Mouse (Mus musculus) cerebellum, adult 2 months (tissue): ENCODE results near the gene Lce1d. TPM values are rescaled to one million over a fixed set of nuclear protein-coding genes. Genes with fewer than 3 reads are reported as not detected.
"Not testable (repeated sequence)": the region's sequence is repeated elsewhere in the genome, so short reads cannot be mapped to it uniquely, and the experiment has no call there.

Experiments
- DNase-seq, 2 experiments: peaks; one replicate each; pipeline ENCODE4 v3.0.0; 2021
- H3K27ac ChIP-seq: fragments of 200-500 bp; 2 replicates; pipeline ENCODE4 v1.5.1; 2012; ENCODE audit warnings: low read length, control low read depth, inconsistent platforms; ENCODE audit not compliant: insufficient read depth
- H3K27me3 ChIP-seq: fragments of 200-500 bp; 2 replicates; pipeline ENCODE4 v1.6.1; 2012; ENCODE audit warnings: inconsistent platforms, mild to moderate bottlenecking, low read length, moderate library complexity; ENCODE audit not compliant: control insufficient read depth, insufficient read depth
- H3K4me1 ChIP-seq: fragments of 200-500 bp; 2 replicates; pipeline ENCODE4 v1.6.1; 2011; ENCODE audit warnings: low read length; ENCODE audit not compliant: control insufficient read depth, insufficient read depth
- H3K4me3 ChIP-seq: fragments of 200-500 bp; replicated peaks from 2 replicates; pipeline ENCODE3; 2011; ENCODE audit warnings: mild to moderate bottlenecking, low read depth, low read length, control low read depth; ENCODE audit not compliant: insufficient read depth
- CTCF ChIP-seq: fragments of 200-500 bp; IDR thresholded peaks from 2 replicates; pipeline ENCODE4 v1.5.1; 2011; ENCODE audit warnings: low read depth, mild to moderate bottlenecking, control low read depth, low read length, moderate library complexity, borderline replicate concordance; ENCODE audit not compliant: insufficient read depth
- POLR2A ChIP-seq: fragments of 200-500 bp; IDR thresholded peaks from 2 replicates; pipeline ENCODE4 v1.6.1; 2011; ENCODE audit warnings: low read length, control low read depth, borderline replicate concordance; ENCODE audit not compliant: insufficient read depth
- WGBS: fragments of 180-500 bp; shearing (Covaris S2); methylation state at CpG from one replicate; pipeline ENCODE4 v1.1.7; 2018; 5-methylcytosine and 5-hydroxymethylcytosine counted together
- polyA plus RNA-seq: library from polyadenylated mRNA; depleted of rRNA; stranded (reverse); fragments of >200 nt; gene quantifications from 2 replicates; pipeline ENCODE4 v1.2.3, GENCODE M21; 2012; rRNA removed

Lce1d gene
- not detected in 2 replicates for polyA plus RNA-seq

GRCm38 (mm10) chr3:92687110-92687509 is at the start of gene Lce1d:
Lce1d (minus strand) TSS chr3:92687210.
- TF ChIP-seq CTCF (no peak), POLR2A (no peak)

GRCm38 (mm10) chr3:92722631-92723030 is 35.6 kb upstream of the Lce1d start:
- WGBS, result 89% methylated on average over 5 of the region's 5 CpGs
- Histone ChIP-seq H3K4me3 (no peak overlapping the region), H3K27ac (no peak overlapping the region), H3K4me1 (no peaks in the 10 kb centered on the region), H3K27me3 (no peaks in the 10 kb centered on the region)
- TF ChIP-seq POLR2A (no peak), CTCF (no peak)
- no peak for DNase-seq

More at GRCm38 (mm10) chr3:92687110-92687509, at the start of gene Lce1d:
- no peaks in the 10 kb centered on the region for H3K27me3 ChIP-seq
- DNase-seq, result no peak
- no peak within 1 kb of the TSS for H3K27ac ChIP-seq
- no peaks in the 10 kb centered on the region for H3K4me1 ChIP-seq
- H3K4me3 ChIP-seq, result no peak within 1 kb of the TSS
- 73% methylated on average over 2 of the region's 2 CpGs for WGBS

- Histone ChIP-seq H3K27ac (no peak within 1 kb of the TSS), H3K4me1 (no peaks in the 10 kb centered on the region), H3K4me3 (no peak within 1 kb of the TSS), H3K27me3 (no peaks in the 10 kb centered on the region)
- TF ChIP-seq POLR2A (no peak), CTCF (no peak)
- WGBS, result 69% methylated on average over 3 of the region's 3 CpGs
- DNase-seq, result no peak
Observed at GRCm38 (mm10) chr3:92720250-92720649, 33.2 kb upstream of the Lce1d start, which contains the start of gene Lce1f. Lce1f (minus strand) TSS chr3:92720350.

GRCm38 (mm10) chr3:92715122-92715521 is 28.1 kb upstream of the Lce1d start:
- Histone ChIP-seq H3K4me1 (no peaks in the 10 kb centered on the region), H3K27ac (no peak overlapping the region), H3K27me3 (no peaks in the 10 kb centered on the region), H3K4me3 (no peak overlapping the region)
- TF ChIP-seq POLR2A (no peak), CTCF (no peak)
- DNase-seq, result no peak

- Histone ChIP-seq H3K4me1 (no peaks in the 10 kb centered on the region), H3K27ac (no peak within 1 kb of the TSS), H3K4me3 (no peak within 1 kb of the TSS), H3K27me3 (no peaks in the 10 kb centered on the region)
- no peak for TF ChIP-seq CTCF
- no peak for TF ChIP-seq POLR2A
- WGBS, result 67% methylated on average over 2 of the region's 2 CpGs
- no peak for DNase-seq
Observed at GRCm38 (mm10) chr3:92708974-92709373, 22.0 kb upstream of the Lce1d start, which contains the start of gene Lce1e. Lce1e (minus strand) TSS chr3:92709074.

- Histone ChIP-seq H3K27ac (no peak overlapping the region), H3K27me3 (no peaks in the 10 kb centered on the region), H3K4me1 (no peaks in the 10 kb centered on the region), H3K4me3 (no peak overlapping the region)
- DNase-seq, result no peak
- TF ChIP-seq POLR2A (no peak), CTCF (no peak)
- WGBS, result 13% methylated on average over 1 of the region's 1 CpGs
Observed at GRCm38 (mm10) chr3:92694613-92695012, 7.6 kb upstream of the Lce1d start.

GRCm38 (mm10) chr3:92691688-92692087 is 4.7 kb upstream of the Lce1d start:
- Histone ChIP-seq H3K4me1 (no peaks in the 10 kb centered on the region), H3K27ac (no peak overlapping the region), H3K4me3 (no peak overlapping the region), H3K27me3 (no peaks in the 10 kb centered on the region)
- TF ChIP-seq POLR2A (no peak), CTCF (no peak)
- DNase-seq, result no peak

GRCm38 (mm10) chr3:92689154-92689553 is 2.1 kb upstream of the Lce1d start:
- DNase-seq, result peak; percentile 37
- H3K27me3 ChIP-seq, H3K4me1 ChIP-seq, H3K27ac ChIP-seq, H3K4me3 ChIP-seq: not testable (repeated sequence)
- whole genome bisulfite sequencing, result 83% methylated on average over 16 of the region's 16 CpGs

GRCm38 (mm10) chr3:92678947-92679346 is 8.1 kb downstream of the Lce1d start, which contains the start of gene Lce1c:
Lce1c (plus strand) TSS chr3:92679247.
- no peak for DNase-seq
- Histone ChIP-seq H3K4me1 (no peaks in the 10 kb centered on the region), H3K4me3 (no peak within 1 kb of the TSS), H3K27ac (no peak within 1 kb of the TSS), H3K27me3 (no peaks in the 10 kb centered on the region)
- TF ChIP-seq CTCF (no peak), POLR2A (no peak)
- 84% methylated on average over 4 of the region's 4 CpGs for WGBS
